Mouse (Mus musculus): ENCODE results near the gene Ptpn3.

GRCm38 (mm10) chr4:57280888-57281287 lies 20.7 kb downstream of the Ptpn3 start:
- TF ChIP-seq POLR2A (IDR thresholded peaks at IDR 0.05; ENCODE audit: low read depth, low read length), result no peak
- TF ChIP-seq CTCF (IDR thresholded peaks at IDR 0.05; ENCODE audit: extremely low read depth, insufficient read depth, insufficient read length, insufficient replicate concordance), result no peak

Data from spleen, adult 2 months (tissue).